Mouse (Mus musculus): Measurements from ENCODE around the gene Clec2l.

DNA sequence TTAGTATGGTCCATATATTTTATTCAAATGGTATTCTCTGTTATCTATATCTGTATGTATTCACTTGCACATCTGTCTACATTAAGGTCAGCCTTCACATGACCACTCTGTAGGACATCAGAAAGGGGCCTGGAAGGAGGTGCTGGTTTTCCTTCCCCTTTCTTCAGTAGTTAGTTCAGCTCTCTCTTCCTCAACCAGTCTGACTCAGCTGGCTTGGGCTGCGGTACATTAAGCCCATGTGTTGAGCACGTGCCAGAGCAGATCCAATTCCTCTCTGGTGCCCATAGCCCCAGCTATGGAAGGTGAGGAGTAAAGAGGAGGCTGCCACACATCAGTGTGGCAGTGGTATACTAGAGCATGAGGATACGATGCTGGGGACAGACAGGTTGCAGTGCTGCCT, 47.6 kb downstream of the Clec2l start:
- TF ChIP-seq CHD2 (IDR thresholded peaks at IDR 0.05; ENCODE audit: low read depth, low read length) (no peak), ZC3H11A (IDR thresholded peaks at IDR 0.05; ENCODE audit: borderline replicate concordance, low read depth, low read length) (no peak), ZNF384 (IDR thresholded peaks at IDR 0.05; ENCODE audit: low read depth, low read length) (no peak), HCFC1 (IDR thresholded peaks at IDR 0.05; ENCODE audit: borderline replicate concordance, insufficient read depth, low read length) (no peak), MAFK (IDR thresholded peaks at IDR 0.05; ENCODE audit: insufficient read depth, low read depth, low read length) (no peak)

Data from ES-E14 (cell line).